Mouse (Mus musculus) CD8-positive naive resting alpha-beta T cell, adult 2 months (primary cell): ENCODE results near the gene C1qtnf4.
A peak's percentile ranks its signal among the peaks of the same experiment; 100 is the strongest.

Experiments
- DNase-seq, 2 experiments: peaks; one replicate each; pipeline ENCODE4 v3.0.0; 2022; ENCODE audit warnings: low read depth in 2 of 2, low spot score in 2 of 2

Gene C1qtnf4

DNA sequence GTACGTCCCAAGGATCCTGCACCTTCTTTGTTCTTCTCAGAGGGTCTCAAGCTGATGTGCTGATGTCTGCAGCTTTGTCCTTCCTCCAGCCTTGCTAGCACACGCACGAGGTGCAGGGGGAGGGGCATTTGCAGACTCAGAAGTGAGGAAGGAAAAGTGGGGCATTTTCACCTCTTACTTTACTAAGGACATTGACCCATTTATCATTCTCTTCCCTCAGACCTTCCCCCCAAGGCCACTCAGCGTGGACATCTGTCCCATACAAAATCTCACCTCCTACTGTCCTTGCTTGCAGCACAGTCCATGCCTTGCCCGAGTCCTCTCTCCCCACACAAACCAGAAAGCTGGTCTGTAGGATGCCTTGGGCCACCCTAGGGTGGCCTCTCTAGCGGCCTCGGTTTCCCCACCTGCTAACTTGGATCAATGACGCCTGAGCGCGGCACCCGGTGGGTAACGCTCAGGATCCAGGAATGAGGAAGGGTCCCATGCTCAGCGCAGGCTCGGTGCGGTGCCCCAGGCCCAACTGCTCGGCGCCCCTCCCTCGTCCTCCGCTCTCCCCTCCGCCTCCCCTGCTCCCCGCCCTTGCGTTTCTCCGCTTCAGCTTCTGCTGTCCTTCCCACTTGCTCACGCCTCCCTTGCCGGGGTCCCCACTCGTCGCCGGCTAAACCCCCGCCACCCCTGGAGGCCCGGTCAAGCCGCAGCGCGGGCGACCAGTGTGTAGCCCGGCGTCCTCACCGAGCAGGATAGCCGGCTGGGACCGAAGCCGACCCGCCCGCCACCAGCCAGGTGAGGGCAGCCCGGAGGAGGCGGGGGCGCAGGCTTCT is at the start of gene C1qtnf4:
Gene C1qtnf4, plus strand, starts transcription at position 643 of the 824 bp plus-strand sequence.
- DNase-seq: no peak

- DNase-seq: no peak
Observed at GRCm38 (mm10) chr2:90838621-90839020, 47.0 kb upstream of the C1qtnf4 start.

DNA sequence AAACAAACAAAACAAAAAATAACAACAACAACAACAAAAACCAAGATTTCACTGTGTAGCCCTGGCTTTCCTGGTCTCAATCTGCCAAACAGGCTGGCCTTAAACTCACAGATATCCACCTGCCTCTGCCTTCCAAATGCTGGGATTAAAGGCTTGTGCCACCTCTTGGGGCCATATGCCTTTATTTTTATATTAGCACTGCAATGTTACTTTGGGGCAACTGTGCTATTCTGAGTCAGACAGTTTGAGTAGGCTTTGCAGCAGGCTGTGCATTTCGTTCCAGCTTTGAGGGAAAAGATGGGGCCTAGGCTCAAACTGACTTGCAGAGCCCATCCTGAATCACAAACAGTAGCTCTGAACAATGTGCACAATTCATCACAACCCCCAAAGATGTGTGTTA is 42.0 kb upstream of the C1qtnf4 start:
- DNase-seq: no peak

GRCm38 (mm10) chr2:90844262-90844661 is 41.4 kb upstream of the C1qtnf4 start:
- DNase-seq: no peak

GRCm38 (mm10) chr2:90845234-90845633 is 40.4 kb upstream of the C1qtnf4 start:
- DNase-seq: no peak

DNA sequence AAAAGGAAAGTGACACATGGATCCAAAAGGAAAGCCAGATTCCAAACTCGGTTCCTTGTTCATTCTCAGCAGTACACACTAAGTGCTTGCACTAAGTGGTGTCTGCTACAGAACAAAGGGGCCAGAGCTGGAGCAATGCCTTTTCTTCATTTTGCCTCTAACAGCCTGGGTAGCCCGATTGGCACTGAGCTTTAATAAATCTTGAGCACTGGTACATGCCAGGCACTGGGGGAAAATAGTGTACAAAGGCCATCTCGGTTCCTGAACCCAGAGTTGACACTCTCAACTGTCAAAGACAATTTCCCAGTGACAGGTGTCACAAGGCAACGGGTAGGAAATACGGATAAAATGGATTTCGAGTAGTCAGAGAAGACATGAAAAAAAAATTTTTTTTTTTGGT is 39.5 kb upstream of the C1qtnf4 start:
- no peak for DNase-seq

GRCm38 (mm10) chr2:90846597-90846954 is 39.1 kb upstream of the C1qtnf4 start:
- no peak for DNase-seq

DNA sequence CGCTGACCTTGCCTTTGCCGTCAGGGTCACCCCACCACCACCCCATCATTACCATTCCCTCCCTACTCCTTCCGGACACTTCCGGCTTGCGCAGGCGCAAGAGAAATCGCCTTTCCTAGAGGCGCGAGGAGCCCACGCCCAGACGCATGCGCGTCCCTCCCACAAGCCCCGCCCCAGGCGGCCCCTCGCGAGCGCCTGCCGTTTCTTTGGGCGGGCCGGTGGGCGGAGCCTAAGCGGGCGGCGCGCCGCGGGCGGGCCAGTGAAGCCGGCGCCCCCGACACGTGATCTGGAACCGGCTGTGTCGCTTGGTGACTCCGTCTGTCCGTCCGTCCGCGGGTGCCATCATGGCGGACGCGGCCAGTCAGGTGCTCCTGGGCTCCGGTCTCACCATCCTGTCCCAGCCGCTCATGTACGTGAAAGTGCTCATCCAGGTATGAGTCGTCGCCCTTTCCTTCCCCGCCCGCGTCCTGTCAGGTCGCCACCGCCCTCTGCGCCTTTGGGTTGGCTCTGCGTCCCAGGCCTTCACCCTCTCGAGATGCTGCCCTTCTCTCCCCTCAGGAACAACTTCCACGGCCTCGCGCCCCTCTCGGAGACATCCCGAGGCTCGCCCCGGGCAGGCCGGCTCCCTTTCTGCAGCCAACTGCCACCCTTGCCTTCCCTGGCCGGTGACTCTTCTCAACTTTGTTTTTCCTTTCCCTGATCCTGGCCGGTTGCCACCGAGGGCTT is 38.5 kb upstream of the C1qtnf4 start, which contains the start of gene Mtch2:
Gene Mtch2, plus strand, starts transcription at position 201 of the 726 bp plus-strand sequence.
- DNase-seq: peak; percentile 93 to 94

DNA sequence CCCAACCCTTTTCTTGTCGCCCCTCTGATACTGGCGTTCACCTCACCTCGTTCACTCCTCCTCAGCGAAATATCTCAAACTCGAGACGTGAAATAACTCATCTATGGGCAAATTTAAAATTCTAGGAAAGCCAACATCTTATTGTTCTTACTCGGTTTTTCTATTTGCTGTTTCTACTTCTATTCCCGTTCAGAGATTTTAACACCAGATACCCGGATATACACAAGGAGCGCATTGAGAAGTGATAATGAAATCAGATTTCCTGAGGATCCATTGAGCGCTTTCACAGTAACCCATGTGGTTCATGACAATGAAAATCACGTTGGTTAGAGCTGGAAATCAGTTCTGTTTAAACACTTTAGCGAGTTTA is 38.0 kb upstream of the C1qtnf4 start:
- no peak for DNase-seq

DNA sequence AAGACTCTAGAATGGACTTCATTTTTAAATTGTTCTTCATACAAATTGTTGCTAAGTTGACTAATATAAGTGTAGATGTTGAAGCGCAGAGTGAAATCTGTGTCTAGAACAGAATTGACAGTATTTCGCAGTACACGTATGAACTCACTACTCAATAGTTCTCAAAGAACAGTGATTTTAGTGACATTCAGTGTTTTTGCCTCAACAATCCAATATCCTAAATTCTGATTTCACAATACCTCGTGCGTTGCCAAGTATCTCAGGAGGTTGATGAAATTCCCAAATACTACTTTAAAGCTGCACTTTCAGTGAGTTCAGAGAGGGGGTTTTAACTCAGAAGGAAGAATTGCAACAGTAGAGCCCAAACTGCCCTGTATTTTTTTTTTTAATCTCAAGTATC is 37.3 kb upstream of the C1qtnf4 start:
- no peak for DNase-seq

DNA sequence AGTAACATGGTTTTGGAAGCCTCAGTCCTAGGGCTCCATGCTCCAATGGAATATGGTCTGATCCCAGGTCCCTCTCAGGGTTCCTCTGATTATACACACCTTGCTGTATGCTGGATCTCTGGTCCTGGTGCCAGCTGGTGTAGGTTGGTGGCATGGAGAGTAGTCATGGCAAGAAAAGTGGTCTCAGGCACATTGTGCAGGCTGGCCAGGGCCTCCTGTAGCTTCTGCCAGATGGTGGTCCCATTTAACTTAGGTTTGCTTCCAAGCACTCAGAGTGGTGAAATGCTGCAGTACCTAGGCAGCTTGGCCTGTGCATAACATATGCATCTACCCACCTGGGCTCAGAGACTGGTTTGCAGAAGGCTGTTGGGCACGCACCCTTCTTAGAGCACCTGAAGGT is 35.3 kb upstream of the C1qtnf4 start:
- no peak for DNase-seq

DNA sequence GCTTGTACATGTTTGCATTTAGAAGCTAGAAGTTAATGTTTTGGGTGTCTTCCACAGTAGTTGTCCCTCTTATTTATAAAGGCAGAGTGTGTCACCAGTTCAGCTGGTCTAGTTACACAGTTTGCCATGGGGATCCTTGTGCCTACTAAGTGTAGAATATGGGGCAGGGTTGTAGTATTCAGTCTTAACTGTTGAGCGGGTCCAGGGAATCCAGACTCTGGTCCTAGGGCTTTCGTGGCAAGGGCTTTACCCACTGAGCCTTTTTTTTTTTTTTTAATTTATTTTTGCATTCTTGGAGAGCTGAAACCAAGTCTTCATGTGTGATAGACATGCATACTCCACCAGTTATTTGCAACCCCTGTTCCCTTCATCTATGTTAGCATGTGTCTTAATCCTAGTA is 24.2 kb upstream of the C1qtnf4 start:
- DNase-seq: no peak

DNA sequence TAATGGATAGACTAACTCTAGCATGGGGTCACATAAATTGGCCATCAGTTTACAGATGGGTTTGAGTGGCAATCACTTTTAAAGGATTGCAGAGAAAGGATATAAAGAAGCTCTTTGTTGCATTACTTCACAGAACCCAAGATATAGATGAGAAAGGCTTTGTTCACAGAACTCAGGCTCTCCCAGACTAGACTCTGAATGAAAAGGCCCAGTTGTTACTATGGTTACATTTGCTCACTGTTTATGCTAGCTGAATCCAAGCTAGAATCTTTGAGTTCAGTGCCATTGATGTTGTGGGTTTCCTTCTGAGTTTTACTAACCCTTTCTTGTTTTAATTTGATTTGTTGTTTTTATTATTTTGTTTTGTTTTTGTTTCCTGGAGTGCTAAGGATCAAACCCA is 21.5 kb upstream of the C1qtnf4 start:
- DNase-seq: no peak

DNA sequence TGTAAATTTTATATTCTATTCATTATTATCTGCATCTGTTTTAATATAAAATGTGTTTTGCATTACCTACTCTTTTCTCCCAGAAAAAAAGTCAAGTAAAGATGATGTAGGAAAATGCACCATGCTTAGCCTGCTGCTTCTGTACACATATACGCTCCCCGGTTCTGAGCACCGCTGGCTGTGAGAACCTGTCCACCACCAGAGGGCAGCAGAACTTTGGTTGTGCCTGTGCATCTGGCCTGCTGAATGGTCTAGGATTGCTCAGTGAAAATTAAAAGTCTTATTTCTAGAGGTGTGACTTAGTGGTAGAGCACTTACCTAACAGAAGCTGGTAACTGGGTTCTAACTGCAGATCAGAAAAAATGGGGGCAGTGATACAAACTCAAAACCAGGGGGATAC is 19.1 kb upstream of the C1qtnf4 start:
- peak; percentile 64 to 79 for DNase-seq

- no peak for DNase-seq
Observed at GRCm38 (mm10) chr2:90870136-90870601, 15.5 kb upstream of the C1qtnf4 start.

DNA sequence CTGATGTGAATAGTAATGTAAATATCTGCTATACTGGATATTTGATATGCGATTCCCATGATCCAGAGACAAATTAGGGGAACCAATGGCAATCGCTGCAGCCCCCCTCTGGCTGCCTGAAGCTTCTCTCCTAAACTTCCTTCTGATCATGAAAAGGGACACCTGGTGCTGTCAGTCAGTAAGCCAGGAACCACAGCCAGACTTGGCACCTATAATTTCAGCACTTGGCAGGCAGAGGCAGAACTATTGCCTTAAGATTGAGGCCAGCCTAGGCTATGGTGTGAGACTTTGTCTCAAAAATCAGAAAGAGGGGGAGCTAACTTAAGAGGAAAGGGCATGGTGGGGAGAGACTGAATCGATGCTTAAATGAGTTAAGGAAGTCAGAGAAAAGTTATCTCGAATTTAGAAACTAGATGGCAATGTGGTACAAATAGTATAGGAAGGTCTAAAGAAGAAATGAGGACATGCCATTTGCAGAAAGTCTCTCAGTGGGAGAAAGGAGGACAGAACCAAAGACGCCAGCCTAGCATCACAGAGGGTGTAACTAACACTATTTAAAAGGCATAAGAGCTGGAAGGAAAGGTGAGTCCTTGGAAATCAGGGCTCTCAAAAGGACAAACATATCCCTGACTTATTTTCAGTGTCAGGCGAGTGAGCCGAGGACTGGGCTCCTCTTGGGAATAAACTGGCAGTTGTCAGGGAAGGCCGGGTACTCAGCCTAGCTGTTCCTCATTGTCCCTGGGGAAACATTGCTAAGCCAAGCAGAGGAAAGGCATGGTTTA is 14.3 kb upstream of the C1qtnf4 start:
- DNase-seq: no peak

GRCm38 (mm10) chr2:90874025-90874424 is 11.6 kb upstream of the C1qtnf4 start:
- DNase-seq: no peak

DNA sequence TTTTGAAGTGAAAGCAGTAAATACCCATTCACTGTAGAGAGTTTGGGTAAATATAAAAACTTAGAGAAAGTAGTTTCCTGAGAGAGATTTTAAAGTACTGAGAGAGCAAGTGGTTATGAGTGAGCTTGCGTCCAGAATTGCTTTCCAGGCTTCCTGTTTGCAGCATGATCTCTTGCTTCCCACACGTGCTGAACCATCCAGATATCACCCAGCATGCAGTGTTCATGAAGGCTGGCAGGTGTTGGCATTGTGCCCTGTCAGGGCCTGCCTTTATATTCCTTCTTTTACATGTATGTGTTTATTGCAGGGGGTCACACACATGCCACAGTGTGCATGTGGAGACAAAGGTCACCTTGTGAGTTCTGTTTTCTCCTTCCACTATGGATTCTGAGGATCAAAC is 10.4 kb upstream of the C1qtnf4 start:
- DNase-seq: no peak

DNA sequence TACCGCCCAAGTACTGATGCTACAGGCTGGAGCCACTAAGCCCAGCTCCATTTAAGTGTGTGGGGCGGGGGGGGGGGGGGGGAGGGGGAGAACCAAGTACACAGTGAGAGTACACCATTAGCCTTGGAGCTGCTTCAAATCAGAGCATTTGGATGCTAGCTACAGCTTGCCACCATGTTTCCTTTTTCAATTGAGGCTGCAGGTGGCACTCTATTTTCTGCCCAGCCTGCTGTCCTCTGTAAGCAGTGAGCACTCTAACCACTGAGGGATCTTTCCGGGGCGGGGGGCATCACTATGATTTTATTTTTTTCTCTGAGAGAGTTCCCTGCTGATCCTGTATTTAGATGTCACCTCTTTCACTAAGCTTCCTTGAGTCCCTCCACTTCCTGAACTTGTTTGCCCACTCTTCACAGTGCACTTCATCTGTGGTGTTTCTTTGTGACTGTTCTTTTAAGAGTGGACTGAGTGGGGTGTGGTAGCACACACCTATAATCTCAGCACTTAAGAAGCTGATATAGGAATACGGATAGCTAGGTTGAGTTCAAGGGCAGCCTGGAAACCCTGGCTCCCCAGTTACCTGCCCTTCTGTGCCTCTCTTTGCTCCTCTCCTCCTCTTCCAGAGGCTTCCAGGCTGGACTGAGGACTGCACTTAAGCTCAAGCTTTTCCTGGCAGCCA is 7.9 kb upstream of the C1qtnf4 start:
- DNase-seq: no peak

DNA sequence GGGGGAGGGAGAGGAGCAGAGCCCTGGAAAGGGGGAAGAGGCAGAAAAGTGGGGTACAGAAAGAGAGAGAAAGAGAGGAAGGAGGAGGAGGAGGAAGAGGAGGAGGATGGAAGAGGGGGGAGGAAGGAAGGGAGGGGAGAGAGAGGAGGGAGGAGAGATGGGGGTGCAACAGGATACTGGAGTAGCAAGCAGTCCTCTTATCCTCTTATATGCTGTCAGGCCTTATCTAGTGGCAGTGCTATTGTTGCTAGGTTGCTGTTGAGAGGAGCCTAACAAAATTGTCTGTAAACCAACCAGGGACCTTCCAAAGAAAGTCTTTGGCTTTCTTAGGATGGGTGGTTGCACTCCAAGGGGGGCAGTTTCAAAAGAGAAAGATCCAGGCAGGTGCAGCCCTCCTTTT is 6.2 kb upstream of the C1qtnf4 start:
- DNase-seq: no peak

GRCm38 (mm10) chr2:90880144-90880785 is 5.4 kb upstream of the C1qtnf4 start:
- no peak for DNase-seq
